Mouse (Mus musculus): Measurements from ENCODE around the gene Syne2.
"Not testable (repeated sequence)": the region's sequence is repeated elsewhere in the genome, so short reads cannot be mapped to it uniquely, and the experiment has no call there.

Syne2 gene

DNA sequence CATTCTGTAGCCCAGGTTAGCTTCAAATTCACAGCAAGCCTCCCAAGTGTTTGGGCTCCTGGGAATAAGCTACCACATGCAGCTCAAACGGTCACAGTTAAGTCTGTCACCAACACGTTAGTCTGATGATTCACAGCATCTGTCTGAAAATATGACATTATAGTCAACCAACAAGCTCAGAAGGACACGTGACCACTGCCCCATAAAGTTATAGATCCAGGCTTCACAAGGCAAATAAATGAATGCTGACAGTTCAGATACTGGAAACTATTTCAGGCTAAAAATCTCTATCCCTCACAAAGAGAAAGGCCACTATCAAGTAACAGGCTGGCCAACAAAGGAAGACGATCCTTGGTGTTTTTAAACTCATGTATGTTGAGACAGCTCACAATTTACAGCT is 298.6 kb downstream of the Syne2 start:
- DNase-seq = no peak

DNA sequence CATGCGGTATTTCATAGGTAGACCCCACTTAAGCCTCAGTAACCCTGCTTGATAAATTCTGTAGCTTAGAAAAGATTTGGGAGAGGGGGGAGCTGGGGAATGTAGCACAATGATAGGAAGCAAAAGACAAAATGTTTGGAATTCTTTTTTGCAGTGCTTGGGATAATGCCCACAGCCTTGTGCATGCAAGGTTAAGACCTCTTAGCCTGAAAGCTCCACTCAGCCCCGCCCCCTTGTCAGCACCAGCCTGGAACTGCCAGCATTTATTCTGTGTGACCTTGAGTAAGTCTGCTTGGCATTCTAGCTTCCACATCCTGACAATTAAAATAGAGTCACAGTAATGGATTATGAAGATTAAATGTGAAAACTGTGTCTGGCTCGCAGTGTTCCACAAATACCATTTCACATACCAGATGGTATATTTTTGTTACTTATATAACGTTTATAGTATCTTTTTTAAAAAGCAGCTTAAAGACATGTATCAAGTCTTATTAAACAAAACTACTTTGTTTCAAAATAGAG is 299.8 kb downstream of the Syne2 start:
- no peak for DNase-seq

DNA sequence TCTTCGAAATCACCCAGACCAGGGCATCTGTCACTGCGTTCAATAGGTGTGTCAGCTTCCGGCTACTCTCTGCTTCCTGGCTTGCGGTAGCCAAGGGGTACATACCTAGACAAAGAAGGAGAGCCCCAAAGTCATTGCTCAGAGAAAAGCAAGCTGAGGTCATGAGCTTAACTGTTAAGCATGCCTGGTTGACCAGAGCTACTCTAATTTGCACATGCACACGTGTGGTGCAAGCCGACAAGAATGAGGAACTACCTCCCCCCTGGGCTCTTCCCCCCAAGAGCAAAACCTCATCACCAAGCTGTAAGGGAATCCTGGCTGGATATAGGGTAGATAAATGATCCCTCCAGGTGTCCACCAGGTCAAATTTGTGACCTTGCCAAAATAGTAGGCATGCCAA is 305.3 kb downstream of the Syne2 start:
- DNase-seq = no peak

DNA sequence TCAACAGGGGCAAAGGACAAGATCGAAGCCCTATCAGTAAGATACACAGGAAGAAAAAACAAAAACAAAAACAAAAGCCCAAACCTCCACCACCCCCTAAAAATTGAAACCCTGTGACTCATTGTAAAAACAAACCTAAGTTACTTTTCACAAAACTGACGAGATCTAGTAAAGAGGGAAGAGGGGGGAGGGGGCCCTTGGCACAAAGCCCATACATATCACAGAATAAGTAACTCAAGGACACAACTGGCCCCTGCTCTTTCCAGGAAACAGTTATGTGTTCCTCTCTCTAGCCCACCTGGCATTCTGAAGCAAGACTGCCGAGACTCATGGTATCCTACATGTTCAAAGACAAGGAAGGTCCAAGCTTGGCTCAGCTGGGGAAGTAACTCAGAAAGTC is 310.4 kb downstream of the Syne2 start:
- DNase-seq = no peak

DNA sequence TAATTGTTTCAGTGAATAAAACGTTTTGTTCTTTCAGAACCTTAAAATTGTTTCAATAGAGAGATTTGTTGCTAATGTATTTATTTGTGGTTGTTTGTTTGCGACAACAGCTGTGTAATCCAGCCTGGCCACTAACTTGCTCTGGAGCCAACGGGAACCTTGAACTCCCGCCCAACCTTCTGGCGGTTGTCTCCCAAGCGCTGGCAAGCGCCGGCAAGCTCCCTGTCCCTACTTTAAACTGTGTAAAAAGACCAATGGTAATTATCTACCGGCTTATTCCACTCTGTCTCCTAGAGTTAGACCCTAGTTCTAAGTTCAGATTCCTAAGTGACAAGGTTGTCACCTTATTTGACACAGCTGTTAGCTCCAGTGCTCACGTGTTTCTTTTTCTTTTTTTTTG is 310.9 kb downstream of the Syne2 start:
- DNase-seq = no peak

DNA sequence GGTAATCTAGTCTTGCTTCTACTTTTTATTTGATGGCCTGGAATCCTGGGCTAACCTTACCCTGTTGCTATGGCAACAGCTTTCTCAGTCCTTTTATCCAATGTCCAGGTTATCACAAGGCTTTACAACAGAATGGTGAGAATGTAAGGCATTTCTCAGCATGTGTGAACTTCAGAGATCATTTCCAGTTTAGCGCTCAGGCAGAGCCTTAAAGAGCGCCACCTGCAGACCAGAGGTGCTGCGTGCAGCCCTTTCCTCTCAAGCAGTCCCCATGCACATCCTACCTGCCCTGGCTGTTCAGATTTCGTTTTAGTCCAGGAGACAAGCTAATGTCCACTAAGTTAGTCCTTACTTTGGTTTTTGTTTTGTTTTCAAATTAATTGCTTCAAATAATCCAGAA is 312.3 kb downstream of the Syne2 start:
- peak in 1 of 2 experiments; percentile 40 for DNase-seq

DNA sequence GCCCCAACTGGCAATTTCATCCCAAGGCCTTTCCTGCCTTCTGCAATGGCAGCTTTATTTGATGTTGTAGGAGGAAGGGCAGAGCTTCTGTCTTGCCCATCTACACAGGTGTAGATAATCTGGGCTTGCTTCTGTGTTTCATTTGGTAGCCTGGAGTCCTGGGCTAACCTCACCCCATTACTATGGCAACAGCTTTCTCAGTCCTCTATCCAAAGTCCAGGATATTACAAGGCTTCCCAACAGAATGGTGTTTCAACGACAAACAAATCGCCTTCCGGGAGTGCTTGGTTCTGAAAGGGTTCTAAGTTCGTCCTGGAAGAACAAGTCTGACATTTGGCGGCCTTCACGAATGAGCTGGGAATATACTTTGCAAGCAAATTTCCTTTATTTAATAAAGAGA is 313.0 kb downstream of the Syne2 start:
- no peak for DNase-seq

DNA sequence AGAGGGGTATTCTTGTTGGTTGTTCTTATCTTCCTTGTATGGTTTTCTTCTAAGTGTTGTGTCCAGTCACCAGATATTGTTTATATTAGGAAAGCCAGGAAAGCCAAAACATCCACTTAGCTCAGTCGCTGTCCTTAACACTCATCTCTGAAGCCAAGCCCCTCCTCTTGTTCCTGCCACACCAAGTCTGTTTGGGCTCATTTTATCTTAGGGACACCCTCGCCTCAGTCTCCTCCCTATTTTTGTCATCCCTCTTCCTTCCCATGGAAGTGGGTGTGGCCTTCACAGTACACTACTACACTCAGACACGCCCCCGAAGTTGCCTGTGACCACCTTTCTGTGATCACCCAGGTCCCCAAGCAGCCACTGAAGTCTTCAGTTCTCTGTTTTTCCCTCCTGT is 314.7 kb downstream of the Syne2 start:
- DNase-seq = no peak

DNA sequence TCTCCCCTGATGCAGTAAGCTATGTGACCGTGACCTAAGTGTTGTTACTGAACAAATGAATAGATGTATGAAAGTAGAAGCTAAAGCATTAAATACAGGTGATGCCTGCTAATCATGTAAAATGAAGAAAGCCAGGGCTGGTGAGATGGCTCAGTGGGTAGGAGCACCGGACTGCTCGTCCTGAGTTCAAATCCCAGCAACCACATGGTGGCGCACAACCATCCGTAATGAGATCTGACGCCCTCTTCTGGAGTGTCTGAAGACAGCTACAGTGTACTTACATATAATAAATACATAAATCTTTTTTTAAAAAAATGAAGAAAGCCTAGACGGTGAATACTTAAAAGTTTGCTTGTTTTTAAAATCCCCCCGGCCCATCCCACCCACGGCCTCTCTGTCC is 315.1 kb downstream of the Syne2 start:
- DNase-seq = not testable (repeated sequence)

DNA sequence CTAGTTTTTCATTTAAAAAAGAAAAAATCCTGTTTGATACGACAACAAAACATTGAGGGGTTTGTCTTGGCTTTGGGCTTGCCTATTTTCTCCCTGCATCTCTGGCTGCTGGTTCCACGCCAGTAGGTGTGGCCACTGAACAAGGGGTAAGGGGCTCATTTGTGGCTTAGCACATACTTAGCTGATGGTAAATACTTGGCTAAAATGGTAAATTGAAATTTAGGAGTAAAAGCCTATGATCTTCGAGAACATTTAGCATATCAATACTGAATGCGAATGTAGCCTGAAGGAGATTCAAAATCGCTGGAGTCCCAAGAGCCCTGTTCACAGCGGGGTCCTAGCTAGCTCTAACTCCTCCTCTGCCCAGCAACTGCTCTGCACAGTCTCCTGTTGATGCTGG is 318.8 kb downstream of the Syne2 start:
- no peak for DNase-seq

DNA sequence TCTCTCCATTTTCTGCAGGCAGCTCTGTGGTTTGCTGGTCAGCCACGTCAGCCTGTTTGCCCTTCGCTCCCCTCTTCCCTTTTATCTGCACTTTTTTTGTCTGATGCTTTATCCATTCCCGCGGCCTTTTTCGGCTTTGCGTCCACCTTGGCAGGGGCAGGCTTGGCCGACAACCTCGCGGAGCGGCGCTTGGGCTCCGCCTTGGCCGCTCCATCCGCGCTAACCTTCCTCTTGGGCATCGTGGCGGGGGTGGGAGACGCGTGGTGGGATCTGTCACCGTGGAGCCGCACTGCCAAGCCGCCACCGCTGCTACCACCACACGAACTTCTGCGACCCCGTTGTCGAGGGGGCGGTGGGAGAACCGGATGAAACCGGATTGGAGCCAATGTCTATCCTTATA is 334.5 kb downstream of the Syne2 start:
- DNase-seq = not testable (repeated sequence)

Measured in spleen, adult 18-20 months (tissue).